Mouse (Mus musculus): ENCODE measurements at regions not wholly inside any gene's neighbourhood (a gene's known extent, or its start where the extent isn't known, plus 50 kb on each side); places are given as distances from the start of the nearest gene placed in this dataset.

- no peak for ATAC-seq (replicated peaks; ENCODE audit: insufficient number of reproducible peaks, low FRiP score, low TSS enrichment)
- no peak overlapping the region for H3K9ac ChIP-seq (ENCODE audit: low read depth, low read length)
- WGBS (ENCODE audit: insufficient replicate concordance): 52% methylated on average over 7 of the region's 7 CpGs
- no peaks in the 10 kb centered on the region for H3K9me3 ChIP-seq (replicated peaks; ENCODE audit: control insufficient read depth, low read length)
- no peaks in the 10 kb centered on the region for H3K36me3 ChIP-seq (ENCODE audit: control insufficient read depth, insufficient read depth, low read length)
- H3K27me3 ChIP-seq (ENCODE audit: control insufficient read depth, insufficient read depth, low read length): no peaks in the 10 kb centered on the region
- H3K4me1 ChIP-seq (ENCODE audit: control insufficient read depth, insufficient read depth, low read length): peaks cover 8% of the 10 kb centered on the region
- no peak overlapping the region for H3K27ac ChIP-seq (ENCODE audit: low read depth, low read length)
- no peak overlapping the region for H3K4me3 ChIP-seq (ENCODE audit: low read depth, low read length)
- H3K4me2 ChIP-seq: no peak overlapping the region
These were observed 165.4 kb downstream of the Cd47 start for GRCm38 (mm10) chr16:49965528-49966250.

DNA sequence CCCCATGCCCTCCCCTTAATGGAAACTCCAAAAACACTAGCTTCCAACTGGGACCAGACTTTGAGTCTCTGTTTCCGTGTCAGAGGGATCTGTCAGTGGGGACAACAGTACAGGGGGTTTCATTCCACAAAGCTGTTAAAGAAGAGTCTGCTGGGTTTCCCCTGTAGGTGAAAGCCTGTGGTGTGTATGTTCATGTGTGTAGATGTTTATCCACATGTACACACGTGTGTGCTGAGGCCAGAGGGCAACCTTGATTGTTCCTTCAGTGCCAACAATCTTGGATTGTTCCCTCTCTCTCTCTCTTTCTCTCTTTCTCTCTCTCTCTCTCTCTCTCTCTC lies 165.9 kb downstream of the Cd47 start:
- Histone ChIP-seq H3K4me1 (ENCODE audit: control insufficient read depth, insufficient read depth, low read length) (peaks cover 8% of the 10 kb centered on the region), H3K27ac (ENCODE audit: low read depth, low read length) (no peak overlapping the region), H3K4me2 (no peak overlapping the region), H3K36me3 (ENCODE audit: control insufficient read depth, insufficient read depth, low read length) (no peaks in the 10 kb centered on the region), H3K9me3 (replicated peaks; ENCODE audit: control insufficient read depth, low read length) (no peaks in the 10 kb centered on the region), H3K27me3 (ENCODE audit: control insufficient read depth, insufficient read depth, low read length) (no peaks in the 10 kb centered on the region), H3K9ac (ENCODE audit: low read depth, low read length) (no peak overlapping the region), H3K4me3 (ENCODE audit: low read depth, low read length) (no peak overlapping the region)
- ATAC-seq (replicated peaks; ENCODE audit: insufficient number of reproducible peaks, low FRiP score, low TSS enrichment): no peak
- 61% methylated on average over 2 of the region's 2 CpGs for WGBS (ENCODE audit: insufficient replicate concordance)

GRCm38 (mm10) chr16:49967110-49967509 lies 166.8 kb downstream of the Cd47 start:
- Histone ChIP-seq H3K27ac (ENCODE audit: low read depth, low read length) (no peak overlapping the region), H3K4me1 (ENCODE audit: control insufficient read depth, insufficient read depth, low read length) (peaks cover 8% of the 10 kb centered on the region), H3K9ac (ENCODE audit: low read depth, low read length) (no peak overlapping the region), H3K9me3 (replicated peaks; ENCODE audit: control insufficient read depth, low read length) (no peaks in the 10 kb centered on the region), H3K4me3 (ENCODE audit: low read depth, low read length) (no peak overlapping the region), H3K27me3 (ENCODE audit: control insufficient read depth, insufficient read depth, low read length) (no peaks in the 10 kb centered on the region), H3K4me2 (no peak overlapping the region), H3K36me3 (ENCODE audit: control insufficient read depth, insufficient read depth, low read length) (no peaks in the 10 kb centered on the region)
- no peak for ATAC-seq (replicated peaks; ENCODE audit: insufficient number of reproducible peaks, low FRiP score, low TSS enrichment)
- WGBS (ENCODE audit: insufficient replicate concordance): 88% methylated on average over 7 of the region's 7 CpGs

GRCm38 (mm10) chr16:49968291-49968870 lies 168.0 kb downstream of the Cd47 start:
- H3K4me2 ChIP-seq: no peak overlapping the region
- H3K4me3 ChIP-seq (ENCODE audit: low read depth, low read length): no peak overlapping the region
- H3K36me3 ChIP-seq (ENCODE audit: control insufficient read depth, insufficient read depth, low read length): no peaks in the 10 kb centered on the region
- no peak for ATAC-seq (replicated peaks; ENCODE audit: insufficient number of reproducible peaks, low FRiP score, low TSS enrichment)
- H3K27me3 ChIP-seq (ENCODE audit: control insufficient read depth, insufficient read depth, low read length): no peaks in the 10 kb centered on the region
- H3K9me3 ChIP-seq (replicated peaks; ENCODE audit: control insufficient read depth, low read length): no peaks in the 10 kb centered on the region
- H3K9ac ChIP-seq (ENCODE audit: low read depth, low read length): no peak overlapping the region
- 57% methylated on average over 4 of the region's 4 CpGs for WGBS (ENCODE audit: insufficient replicate concordance)
- H3K27ac ChIP-seq (ENCODE audit: low read depth, low read length): no peak overlapping the region
- peaks cover 8% of the 10 kb centered on the region for H3K4me1 ChIP-seq (ENCODE audit: control insufficient read depth, insufficient read depth, low read length)

- Histone ChIP-seq H3K9me3 (replicated peaks; ENCODE audit: control insufficient read depth, low read length) (no peaks in the 10 kb centered on the region), H3K4me3 (ENCODE audit: low read depth, low read length) (no peak overlapping the region), H3K36me3 (ENCODE audit: control insufficient read depth, insufficient read depth, low read length) (no peaks in the 10 kb centered on the region), H3K27ac (ENCODE audit: low read depth, low read length) (no peak overlapping the region), H3K27me3 (ENCODE audit: control insufficient read depth, insufficient read depth, low read length) (no peaks in the 10 kb centered on the region), H3K4me1 (ENCODE audit: control insufficient read depth, insufficient read depth, low read length) (peaks cover 8% of the 10 kb centered on the region), H3K9ac (ENCODE audit: low read depth, low read length) (no peak overlapping the region), H3K4me2 (no peak overlapping the region)
- ATAC-seq (replicated peaks; ENCODE audit: insufficient number of reproducible peaks, low FRiP score, low TSS enrichment): no peak
- WGBS (ENCODE audit: insufficient replicate concordance): 90% methylated on average over 4 of the region's 4 CpGs
These were observed 168.7 kb downstream of the Cd47 start for GRCm38 (mm10) chr16:49969035-49969434.

DNA sequence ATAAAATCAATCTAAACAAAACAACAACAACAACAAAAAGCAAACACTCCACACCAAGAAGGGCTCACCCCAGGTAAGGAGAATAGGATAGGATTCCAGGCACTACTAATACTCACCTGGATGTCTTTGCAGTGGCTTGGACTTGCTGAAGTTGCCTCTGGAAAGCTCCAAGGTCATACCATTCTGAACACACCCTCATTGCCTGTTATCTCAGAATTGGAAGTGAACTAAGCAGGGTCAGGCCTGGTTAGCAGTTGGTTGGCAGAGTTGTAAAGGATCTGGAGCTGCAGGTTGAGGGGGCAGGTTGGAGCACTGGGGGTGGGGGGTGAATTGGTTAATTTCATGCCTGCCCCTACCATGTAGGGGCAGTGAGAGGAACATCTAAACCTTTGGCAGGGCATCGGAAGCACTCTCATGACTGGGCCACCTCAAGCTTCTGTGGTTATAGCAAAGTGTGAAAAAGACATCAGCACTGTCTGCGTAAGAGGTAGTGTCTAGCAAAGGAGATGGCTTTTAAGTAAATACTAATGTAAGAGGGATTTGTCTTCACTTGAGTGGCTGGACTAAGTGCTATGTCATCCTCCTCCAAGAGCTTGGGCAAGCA lies 169.5 kb downstream of the Cd47 start:
- Histone ChIP-seq H3K4me2 (no peak overlapping the region), H3K9ac (ENCODE audit: low read depth, low read length) (no peak overlapping the region), H3K36me3 (ENCODE audit: control insufficient read depth, insufficient read depth, low read length) (no peaks in the 10 kb centered on the region), H3K27me3 (ENCODE audit: control insufficient read depth, insufficient read depth, low read length) (no peaks in the 10 kb centered on the region), H3K4me3 (ENCODE audit: low read depth, low read length) (no peak overlapping the region), H3K27ac (ENCODE audit: low read depth, low read length) (no peak overlapping the region), H3K4me1 (ENCODE audit: control insufficient read depth, insufficient read depth, low read length) (peaks cover 4% of the 10 kb centered on the region; the same call in 1 of the 2 replicates), H3K9me3 (replicated peaks; ENCODE audit: control insufficient read depth, low read length) (no peaks in the 10 kb centered on the region)
- ATAC-seq (replicated peaks; ENCODE audit: insufficient number of reproducible peaks, low FRiP score, low TSS enrichment): no peak
- WGBS (ENCODE audit: insufficient replicate concordance): 83% methylated on average over 2 of the region's 2 CpGs

DNA sequence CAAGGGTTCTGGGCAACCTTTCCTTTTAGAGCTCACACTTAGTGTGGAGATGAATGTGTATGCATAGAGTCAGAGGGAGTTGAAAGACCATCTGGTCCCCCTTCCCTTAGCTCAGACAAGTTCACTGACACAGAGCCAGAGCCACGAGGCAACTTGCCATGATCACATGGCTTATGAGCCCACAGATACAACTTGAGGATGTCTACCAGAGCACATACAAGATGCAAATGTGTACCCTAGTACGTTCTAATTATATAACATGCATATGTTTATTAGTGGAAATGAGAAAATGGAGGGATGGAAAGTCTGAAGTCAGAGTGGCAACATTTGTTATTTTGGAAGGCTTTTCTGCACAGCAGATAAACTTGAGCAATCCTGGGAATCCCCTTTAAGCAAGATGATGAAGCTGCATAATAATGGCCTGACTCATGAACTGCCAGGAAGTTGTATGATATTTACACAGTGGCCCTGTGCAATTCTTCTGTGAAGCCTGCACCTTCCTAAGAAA lies 170.0 kb downstream of the Cd47 start:
- H3K4me3 ChIP-seq (ENCODE audit: low read depth, low read length): no peak overlapping the region
- ATAC-seq (replicated peaks; ENCODE audit: insufficient number of reproducible peaks, low FRiP score, low TSS enrichment): no peak
- H3K4me2 ChIP-seq: no peak overlapping the region
- no peak overlapping the region for H3K27ac ChIP-seq (ENCODE audit: low read depth, low read length)
- WGBS (ENCODE audit: insufficient replicate concordance): 64% methylated on average over 2 of the region's 2 CpGs
- H3K4me1 ChIP-seq (ENCODE audit: control insufficient read depth, insufficient read depth, low read length): peaks cover 4% of the 10 kb centered on the region; the same call in 1 of the 2 replicates
- no peaks in the 10 kb centered on the region for H3K27me3 ChIP-seq (ENCODE audit: control insufficient read depth, insufficient read depth, low read length)
- no peaks in the 10 kb centered on the region for H3K9me3 ChIP-seq (replicated peaks; ENCODE audit: control insufficient read depth, low read length)
- H3K36me3 ChIP-seq (ENCODE audit: control insufficient read depth, insufficient read depth, low read length): no peaks in the 10 kb centered on the region
- H3K9ac ChIP-seq (ENCODE audit: low read depth, low read length): no peak overlapping the region

DNA sequence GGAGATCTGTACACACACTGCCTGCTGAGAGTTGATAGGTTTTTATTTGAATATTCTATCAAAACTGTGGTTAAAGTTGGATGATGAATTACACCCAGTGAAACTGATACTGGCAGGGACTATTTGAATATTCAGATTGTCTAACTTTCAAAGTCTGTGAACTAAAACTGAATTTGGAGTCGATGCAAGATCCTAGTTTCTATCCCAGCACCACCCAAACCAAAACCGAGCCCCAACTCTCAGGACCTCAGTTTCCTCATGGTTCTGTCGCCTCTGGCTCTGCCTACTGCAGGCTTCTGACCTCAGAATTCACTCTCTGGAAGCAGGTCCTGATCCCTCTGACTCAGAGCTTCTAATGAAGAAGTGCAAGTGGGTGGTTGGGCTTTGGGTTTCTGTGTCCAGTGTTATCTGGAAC lies 170.8 kb downstream of the Cd47 start:
- H3K4me3 ChIP-seq (ENCODE audit: low read depth, low read length): no peak overlapping the region
- no peak overlapping the region for H3K9ac ChIP-seq (ENCODE audit: low read depth, low read length)
- no peaks in the 10 kb centered on the region for H3K36me3 ChIP-seq (ENCODE audit: control insufficient read depth, insufficient read depth, low read length)
- no peak for ATAC-seq (replicated peaks; ENCODE audit: insufficient number of reproducible peaks, low FRiP score, low TSS enrichment)
- no peaks in the 10 kb centered on the region for H3K9me3 ChIP-seq (replicated peaks; ENCODE audit: control insufficient read depth, low read length)
- whole genome bisulfite sequencing (ENCODE audit: insufficient replicate concordance): 81% methylated on average over 3 of the region's 3 CpGs
- no peak overlapping the region for H3K4me2 ChIP-seq
- H3K27ac ChIP-seq (ENCODE audit: low read depth, low read length): no peak overlapping the region
- H3K27me3 ChIP-seq (ENCODE audit: control insufficient read depth, insufficient read depth, low read length): no peaks in the 10 kb centered on the region
- no peaks in the 10 kb centered on the region for H3K4me1 ChIP-seq (ENCODE audit: control insufficient read depth, insufficient read depth, low read length)
